Mouse (Mus musculus) hindbrain, embryonic 13.5 days (tissue): Measurements from ENCODE around the gene Slc22a2. TPM values are rescaled to one million over a fixed set of nuclear protein-coding genes. Genes with fewer than 3 reads are reported as not detected.

Source experiments
- ATAC-seq: fragments of 200-750 bp; cut with Nextera tagmentation; 2 replicates; pipeline ENCODE4 v1.8.0; 2017; ENCODE audit warnings: moderate TSS enrichment; ENCODE audit not compliant: low FRiP score
- H3K27ac ChIP-seq: fragments of 300-500 bp; sonication (generic); 2 replicates; pipeline ENCODE4 v1.5.1; 2015; ENCODE audit warnings: inconsistent platforms, mild to moderate bottlenecking, moderate library complexity
- H3K27me3 ChIP-seq: fragments of 300-500 bp; sonication (generic); 2 replicates; pipeline ENCODE4 v1.6.1; 2015; ENCODE audit warnings: mild to moderate bottlenecking, inconsistent platforms
- H3K36me3 ChIP-seq: fragments of 300-500 bp; sonication (generic); 2 replicates; pipeline ENCODE4 v1.6.1; 2015; ENCODE audit warnings: mild to moderate bottlenecking, inconsistent platforms
- H3K4me1 ChIP-seq: fragments of 300-500 bp; sonication (generic); replicated peaks from 2 replicates; pipeline ENCODE4 v1.6.1; 2015; ENCODE audit warnings: inconsistent platforms
- H3K4me2 ChIP-seq: fragments of 300-500 bp; sonication (generic); 2 replicates; pipeline ENCODE4 v1.6.1; 2015; ENCODE audit warnings: inconsistent platforms, mild to moderate bottlenecking, moderate library complexity
- H3K4me3 ChIP-seq: fragments of 300-500 bp; sonication (generic); 2 replicates; pipeline ENCODE4 v1.5.1; 2015; ENCODE audit warnings: mild to moderate bottlenecking, inconsistent platforms
- H3K9ac ChIP-seq: fragments of 300-500 bp; sonication (generic); 2 replicates; pipeline ENCODE4 v1.6.1; 2015; ENCODE audit warnings: mild to moderate bottlenecking, inconsistent platforms
- H3K9me3 ChIP-seq: fragments of 300-500 bp; sonication (generic); 2 replicates; pipeline ENCODE4 v1.6.1; 2016; ENCODE audit warnings: inconsistent platforms
- WGBS: fragments of 180-500 bp; shearing (Covaris S2); methylation state at CpG from one replicate; pipeline ENCODE4 v1.1.7; 2015; 5-methylcytosine and 5-hydroxymethylcytosine counted together
- polyA plus RNA-seq: library from polyadenylated mRNA; unstranded; fragments of >200 nt; fragmentation: Nextera tagmentation; extraction: Ambion mirVana; gene quantifications from 2 replicates; pipeline ENCODE4 v1.2.1, GENCODE M21; 2015

Slc22a2 gene
- polyA plus RNA-seq, 1 experiment from 2014 or later = 0.53 TPM

DNA sequence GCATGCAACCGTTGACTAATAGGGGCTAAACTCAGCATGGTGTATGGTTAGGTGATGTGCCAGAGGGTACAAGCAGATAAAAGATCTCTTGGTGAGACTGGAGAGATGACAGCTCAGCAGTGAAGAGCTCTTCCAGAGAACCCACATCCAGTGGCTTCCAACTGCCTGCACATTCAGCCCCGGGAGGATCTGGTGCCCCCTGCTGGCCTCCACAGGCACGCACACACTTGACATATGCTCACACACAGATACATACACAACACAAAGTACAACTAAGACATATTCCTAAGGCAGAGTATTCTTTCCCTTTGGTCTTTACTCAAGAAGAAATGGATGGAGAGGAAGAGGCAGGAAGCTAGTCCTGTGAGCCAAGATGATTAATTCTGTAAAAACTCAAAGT, 55.7 kb downstream of the Slc22a2 start:
- Histone ChIP-seq H3K9ac (no peak overlapping the region), H3K9me3 (no peaks in the 10 kb centered on the region), H3K27ac (no peak overlapping the region), H3K4me3 (no peak overlapping the region), H3K4me1 (peaks cover 4% of the 10 kb centered on the region; the same call in 1 of the 2 replicates), H3K27me3 (0 out of 2 replicates have a peak, but pooled peaks cover 5% of the 10 kb centered on the region), H3K36me3 (no peaks in the 10 kb centered on the region), H3K4me2 (no peak overlapping the region)
- ATAC-seq = no peak
- 87% methylated on average over 3 of the region's 3 CpGs for WGBS

DNA sequence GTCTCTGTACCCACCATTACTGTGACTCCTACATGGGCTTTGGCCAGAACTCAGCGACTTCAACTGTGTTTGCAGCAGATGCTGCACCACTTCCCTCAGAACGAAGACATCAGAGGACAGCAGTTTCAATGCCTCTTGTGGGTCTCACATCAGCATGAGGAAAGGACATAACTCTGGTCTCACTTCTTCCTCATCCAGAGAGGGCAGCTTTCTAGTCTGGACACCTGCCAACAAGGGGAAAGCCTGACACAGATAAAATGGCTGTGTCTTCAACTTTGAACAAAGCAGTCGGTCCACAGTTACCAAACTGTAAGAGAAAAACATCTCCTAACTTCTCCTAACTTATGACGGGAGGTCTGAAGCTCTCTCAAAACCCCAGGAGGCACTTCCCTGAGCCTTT, 57.2 kb downstream of the Slc22a2 start:
- Histone ChIP-seq H3K4me1 (no peaks in the 10 kb centered on the region), H3K9ac (no peak overlapping the region), H3K36me3 (no peaks in the 10 kb centered on the region), H3K27me3 (no peaks in the 10 kb centered on the region), H3K4me3 (no peak overlapping the region), H3K27ac (no peak overlapping the region), H3K4me2 (no peak overlapping the region), H3K9me3 (no peaks in the 10 kb centered on the region)
- 80% methylated on average over 4 of the region's 4 CpGs for WGBS
- ATAC-seq = no peak

DNA sequence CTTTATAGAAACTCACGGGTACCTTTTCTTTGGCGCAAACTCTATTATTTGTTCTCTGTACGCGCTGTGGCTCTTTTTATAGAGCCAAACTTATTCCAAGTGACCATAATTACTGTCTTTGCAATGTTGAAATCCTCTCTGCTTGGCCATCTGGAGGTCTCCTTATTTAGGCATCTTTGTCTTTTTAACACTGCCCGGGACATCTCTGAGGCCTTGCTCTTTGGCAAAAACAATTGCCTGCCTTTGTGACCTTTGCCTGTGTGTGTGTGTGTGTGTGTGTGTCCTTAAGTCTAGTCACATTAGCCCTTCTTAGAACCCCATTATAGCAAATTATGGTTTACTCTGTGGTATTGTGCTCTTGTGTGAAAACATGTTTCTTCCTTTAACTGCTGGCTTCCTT, 61.5 kb downstream of the Slc22a2 start:
- WGBS = 86% methylated on average over 5 of the region's 5 CpGs
- H3K9me3 ChIP-seq = no peaks in the 10 kb centered on the region
- no peaks in the 10 kb centered on the region for H3K36me3 ChIP-seq
- no peak overlapping the region for H3K4me3 ChIP-seq
- H3K4me1 ChIP-seq = no peaks in the 10 kb centered on the region
- no peak overlapping the region for H3K4me2 ChIP-seq
- H3K27ac ChIP-seq = no peak overlapping the region
- no peak for ATAC-seq
- H3K27me3 ChIP-seq = no peaks in the 10 kb centered on the region
- H3K9ac ChIP-seq = no peak overlapping the region

DNA sequence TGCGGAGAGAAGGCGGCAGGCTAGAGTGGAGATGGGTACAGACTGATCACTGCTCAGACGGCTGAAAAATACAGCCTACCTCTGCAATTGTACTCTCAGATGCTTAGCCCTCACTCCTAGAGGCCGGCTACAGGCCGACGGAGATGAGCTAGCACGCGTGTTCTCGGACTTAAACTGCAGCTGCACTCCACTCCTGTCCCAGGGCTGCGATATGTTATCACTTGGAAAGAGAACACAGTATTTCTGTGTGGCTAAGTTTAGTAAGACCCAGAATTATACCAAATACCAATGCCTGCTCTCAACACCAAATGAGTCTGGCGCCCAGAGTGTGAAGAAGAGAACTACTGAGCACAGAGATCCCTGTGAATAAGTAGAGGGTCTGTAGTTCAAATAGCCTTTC, 68.7 kb downstream of the Slc22a2 start:
- no peaks in the 10 kb centered on the region for H3K9me3 ChIP-seq
- no peak overlapping the region for H3K27ac ChIP-seq
- H3K27me3 ChIP-seq = no peaks in the 10 kb centered on the region
- no peaks in the 10 kb centered on the region for H3K4me1 ChIP-seq
- no peak for ATAC-seq
- no peaks in the 10 kb centered on the region for H3K36me3 ChIP-seq
- no peak overlapping the region for H3K4me2 ChIP-seq
- no peak overlapping the region for H3K9ac ChIP-seq
- no peak overlapping the region for H3K4me3 ChIP-seq
- WGBS = 93% methylated on average over 11 of the region's 11 CpGs

DNA sequence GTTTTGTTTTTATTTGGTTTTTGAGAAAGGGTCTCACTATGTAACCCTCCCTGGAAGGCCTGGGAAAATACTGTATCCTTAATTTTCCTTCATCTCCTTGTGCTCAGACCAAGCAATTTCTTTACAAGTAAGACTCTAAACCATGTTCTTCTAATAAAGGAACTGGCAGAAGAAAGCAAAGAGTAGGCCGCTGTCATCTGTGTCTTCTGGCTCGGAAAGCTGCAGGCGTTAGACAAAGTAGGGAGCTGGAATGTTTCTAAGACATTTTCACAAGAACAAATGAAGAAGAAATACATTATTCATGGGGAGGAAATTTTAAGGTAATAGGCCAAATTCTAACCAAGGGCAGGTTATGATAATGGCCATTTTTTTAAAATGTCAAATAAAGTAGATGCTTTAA, 70.1 kb downstream of the Slc22a2 start:
- Histone ChIP-seq H3K27ac (no peak overlapping the region), H3K9ac (no peak overlapping the region), H3K4me3 (no peak overlapping the region), H3K27me3 (no peaks in the 10 kb centered on the region), H3K4me1 (no peaks in the 10 kb centered on the region), H3K36me3 (no peaks in the 10 kb centered on the region), H3K9me3 (no peaks in the 10 kb centered on the region), H3K4me2 (no peak overlapping the region)
- ATAC-seq = no peak
- WGBS = 70% methylated on average over 3 of the region's 3 CpGs

DNA sequence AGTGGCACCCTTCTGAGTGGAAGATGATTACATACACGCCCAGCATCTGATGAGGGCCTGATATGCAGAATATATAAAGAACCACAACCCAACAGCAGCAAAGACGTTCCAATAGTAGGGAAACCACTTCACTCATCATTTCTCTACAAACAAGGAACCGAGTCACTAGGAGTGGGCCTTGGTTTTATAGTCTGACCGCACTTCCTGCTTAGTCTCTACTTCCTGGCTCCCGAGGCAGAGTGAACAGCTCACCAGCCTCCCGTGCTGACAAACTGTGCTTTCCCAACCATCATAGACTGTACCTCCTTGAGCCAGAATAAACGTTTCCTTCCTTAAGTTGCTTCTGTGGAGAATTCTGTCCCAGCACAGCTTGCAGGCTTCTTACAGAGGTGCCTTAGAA, 71.9 kb downstream of the Slc22a2 start:
- H3K9me3 ChIP-seq = no peaks in the 10 kb centered on the region
- no peaks in the 10 kb centered on the region for H3K4me1 ChIP-seq
- H3K4me2 ChIP-seq = no peak overlapping the region
- no peaks in the 10 kb centered on the region for H3K27me3 ChIP-seq
- H3K9ac ChIP-seq = no peak overlapping the region
- no peak overlapping the region for H3K4me3 ChIP-seq
- H3K27ac ChIP-seq = no peak overlapping the region
- WGBS = 87% methylated on average over 7 of the region's 7 CpGs
- H3K36me3 ChIP-seq = no peaks in the 10 kb centered on the region
- no peak for ATAC-seq

DNA sequence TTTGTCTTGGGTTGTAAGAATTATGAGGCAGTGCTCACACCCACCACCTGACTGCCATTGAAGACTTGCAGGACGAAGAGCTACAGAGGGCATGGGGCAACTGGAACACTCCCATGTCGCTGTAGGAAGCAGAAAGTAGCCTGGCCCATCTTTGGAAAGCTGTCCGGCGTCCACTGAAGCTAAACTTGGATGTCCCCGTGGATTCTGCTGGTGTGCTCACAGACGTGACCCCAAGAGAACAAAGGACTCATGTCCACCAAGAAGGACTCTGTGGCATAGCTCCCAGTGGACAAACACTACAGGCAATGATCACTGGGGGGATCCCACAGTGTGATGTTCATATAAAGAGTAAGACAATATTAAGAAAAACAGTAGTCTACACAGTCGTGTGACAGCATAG, 74.9 kb downstream of the Slc22a2 start:
- H3K9me3 ChIP-seq = no peaks in the 10 kb centered on the region
- no peaks in the 10 kb centered on the region for H3K36me3 ChIP-seq
- 0 out of 2 replicates have a peak, but pooled peaks cover 4% of the 10 kb centered on the region for H3K4me1 ChIP-seq
- no peak overlapping the region for H3K4me3 ChIP-seq
- ATAC-seq = no peak
- no peak overlapping the region for H3K4me2 ChIP-seq
- H3K27me3 ChIP-seq = no peaks in the 10 kb centered on the region
- 84% methylated on average over 7 of the region's 7 CpGs for WGBS
- no peak overlapping the region for H3K27ac ChIP-seq
- no peak overlapping the region for H3K9ac ChIP-seq

DNA sequence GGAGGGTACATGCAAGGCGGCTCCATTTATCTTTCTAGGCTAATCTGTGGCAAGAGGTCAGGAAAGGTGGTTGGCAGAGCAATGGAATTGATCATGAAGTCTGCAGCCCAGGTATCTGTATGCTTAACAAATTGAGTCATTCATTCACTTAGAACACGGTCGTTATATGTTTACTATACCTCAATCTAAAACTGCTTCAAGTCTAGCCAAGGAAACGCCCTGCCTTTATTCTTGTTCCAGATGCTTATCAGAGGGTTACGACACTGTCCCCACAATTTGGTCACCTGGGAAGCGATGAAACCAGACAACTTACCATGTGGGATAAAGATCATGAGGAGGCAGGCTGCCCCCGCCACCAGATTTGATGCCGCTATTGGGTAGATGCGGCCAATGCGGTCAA, 75.3 kb downstream of the Slc22a2 start:
- no peak overlapping the region for H3K9ac ChIP-seq
- no peaks in the 10 kb centered on the region for H3K27me3 ChIP-seq
- H3K4me3 ChIP-seq = no peak overlapping the region
- H3K4me2 ChIP-seq = no peak overlapping the region
- H3K9me3 ChIP-seq = no peaks in the 10 kb centered on the region
- H3K27ac ChIP-seq = no peak overlapping the region
- WGBS = 94% methylated on average over 10 of the region's 10 CpGs
- H3K36me3 ChIP-seq = no peaks in the 10 kb centered on the region
- no peak for ATAC-seq
- 0 out of 2 replicates have a peak, but pooled peaks cover 4% of the 10 kb centered on the region for H3K4me1 ChIP-seq

DNA sequence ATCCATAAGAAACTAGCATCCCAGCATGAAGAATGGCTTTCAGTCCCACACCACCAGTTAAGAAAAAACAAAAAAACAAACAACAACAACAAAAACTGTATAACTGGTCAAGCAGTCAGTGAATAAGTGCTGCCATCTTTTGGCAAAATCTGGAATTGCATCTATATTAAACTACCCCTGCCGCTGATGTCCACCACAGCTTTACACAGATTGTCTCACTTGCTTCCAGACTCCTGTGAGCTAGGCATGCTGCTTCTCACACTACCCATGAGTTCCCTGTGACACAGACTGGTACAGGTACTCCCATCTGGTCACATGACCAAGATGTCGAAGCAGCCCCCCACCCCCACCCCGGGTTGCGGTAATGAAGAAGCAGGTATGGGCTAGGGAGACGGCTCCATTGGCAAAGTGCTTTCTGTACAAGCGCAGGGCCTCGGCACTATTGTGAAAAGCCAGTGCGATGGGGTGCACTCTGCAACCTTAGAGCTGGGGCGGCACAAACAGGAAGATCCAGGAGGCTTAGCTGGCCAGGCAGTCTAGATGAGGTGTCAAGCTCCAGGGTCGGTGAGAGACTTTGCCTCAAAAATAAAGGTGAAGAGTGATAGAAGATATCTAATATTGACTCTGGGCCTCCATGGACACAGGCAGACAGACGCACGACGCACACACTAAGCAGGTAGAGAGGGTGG, 76.8 kb downstream of the Slc22a2 start:
- H3K27ac ChIP-seq = no peak overlapping the region
- peak; percentile 46; the same call in 1 of the 2 replicates for ATAC-seq
- H3K9me3 ChIP-seq = no peaks in the 10 kb centered on the region
- 69% methylated on average over 13 of the region's 13 CpGs for WGBS
- H3K9ac ChIP-seq = no peak overlapping the region
- no peak overlapping the region for H3K4me3 ChIP-seq
- no peaks in the 10 kb centered on the region for H3K36me3 ChIP-seq
- H3K4me2 ChIP-seq = no peak overlapping the region
- H3K4me1 ChIP-seq = 0 out of 2 replicates have a peak, but pooled peaks cover 4% of the 10 kb centered on the region
- no peaks in the 10 kb centered on the region for H3K27me3 ChIP-seq

DNA sequence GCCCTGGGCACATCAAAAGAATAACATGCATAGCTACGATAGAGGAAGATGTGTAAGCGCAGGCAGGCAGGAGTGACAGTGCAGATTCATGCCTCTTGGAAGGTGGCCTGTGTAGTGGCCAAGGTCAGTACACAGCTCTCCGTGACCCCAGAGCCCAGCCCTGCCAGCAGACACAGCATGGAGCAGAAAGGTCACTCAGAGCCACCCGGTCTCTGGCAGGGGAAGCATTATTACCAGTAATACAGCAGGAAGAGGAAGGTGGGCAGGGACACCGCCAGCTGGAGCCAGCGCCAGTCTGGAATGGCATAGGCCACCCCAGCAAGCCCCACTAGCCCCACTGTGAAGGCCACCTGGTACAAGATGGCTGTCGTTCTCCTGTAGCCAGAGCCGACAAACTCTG, 80.2 kb downstream of the Slc22a2 start:
- no peak overlapping the region for H3K27ac ChIP-seq
- no peaks in the 10 kb centered on the region for H3K27me3 ChIP-seq
- no peak overlapping the region for H3K4me2 ChIP-seq
- ATAC-seq = no peak
- no peaks in the 10 kb centered on the region for H3K9me3 ChIP-seq
- H3K4me3 ChIP-seq = no peak overlapping the region
- peaks cover 7% of the 10 kb centered on the region; the same call in 1 of the 2 replicates for H3K4me1 ChIP-seq
- no peaks in the 10 kb centered on the region for H3K36me3 ChIP-seq
- H3K9ac ChIP-seq = no peak overlapping the region
- WGBS = 75% methylated on average over 8 of the region's 8 CpGs

DNA sequence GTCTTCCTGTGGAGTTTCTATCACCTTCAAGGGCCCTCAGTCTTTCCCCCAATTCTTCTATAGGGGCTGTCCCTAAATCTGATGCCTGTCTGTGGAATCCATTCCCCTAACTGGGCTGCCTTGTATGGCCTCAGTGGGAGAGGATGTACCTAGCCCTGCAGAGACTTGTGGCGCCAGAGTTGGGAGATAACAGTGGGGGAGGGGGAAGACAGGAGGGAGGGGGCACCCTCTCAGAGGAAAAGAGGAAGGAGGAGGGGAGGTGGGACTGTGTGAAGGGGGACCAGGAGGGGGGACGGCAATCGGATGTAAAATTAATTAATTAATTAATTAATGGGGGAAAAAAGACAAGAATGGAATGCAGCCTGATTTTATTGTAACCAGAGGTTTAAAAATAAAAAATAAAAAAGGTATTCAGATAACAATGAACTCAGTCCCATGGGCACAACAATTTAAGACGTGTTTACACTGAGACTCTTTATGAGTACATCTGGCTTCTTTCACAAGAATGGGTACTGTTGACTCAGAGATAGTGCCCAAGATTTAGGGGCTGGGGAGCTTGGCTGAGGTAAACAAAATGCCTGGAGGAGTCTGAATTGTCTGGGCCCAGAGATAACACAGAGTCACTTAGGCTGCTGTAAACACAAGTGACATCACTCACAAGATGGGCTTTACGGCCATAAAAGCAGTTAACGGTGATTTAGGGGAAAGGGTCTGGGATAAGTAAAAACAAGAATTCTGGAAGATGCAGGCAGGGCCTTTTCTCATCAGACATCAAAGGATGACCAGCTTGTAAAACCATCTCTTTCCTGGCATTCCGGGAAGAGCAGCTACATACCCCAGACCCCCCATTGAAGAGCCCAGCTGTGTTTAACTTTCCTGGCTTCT, 84.8 kb downstream of the Slc22a2 start:
- peaks cover 6% of the 10 kb centered on the region for H3K4me1 ChIP-seq
- no peak for ATAC-seq
- H3K9ac ChIP-seq = no peak overlapping the region
- H3K9me3 ChIP-seq = no peaks in the 10 kb centered on the region
- no peak overlapping the region for H3K27ac ChIP-seq
- H3K36me3 ChIP-seq = no peaks in the 10 kb centered on the region
- no peak overlapping the region for H3K4me2 ChIP-seq
- 59% methylated on average over 7 of the region's 7 CpGs for WGBS
- no peak overlapping the region for H3K4me3 ChIP-seq
- H3K27me3 ChIP-seq = no peaks in the 10 kb centered on the region

DNA sequence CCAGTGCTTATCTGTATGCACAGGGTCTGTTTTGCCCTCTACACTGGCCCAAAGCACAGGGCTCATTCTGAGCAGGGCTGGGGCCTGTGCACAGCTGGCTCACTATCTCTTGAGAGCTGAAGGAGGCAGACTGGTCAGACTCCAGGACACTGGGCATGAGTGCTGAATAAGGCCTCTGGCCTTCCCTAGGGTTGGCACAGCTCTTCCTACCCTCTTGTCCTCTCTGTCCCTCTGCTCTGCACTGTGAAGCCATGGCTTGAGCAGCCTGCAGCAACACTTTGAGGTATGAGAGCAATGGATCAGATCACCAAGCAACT, 85.4 kb downstream of the Slc22a2 start:
- H3K4me2 ChIP-seq = no peak overlapping the region
- peaks cover 6% of the 10 kb centered on the region for H3K4me1 ChIP-seq
- H3K36me3 ChIP-seq = no peaks in the 10 kb centered on the region
- H3K9me3 ChIP-seq = no peaks in the 10 kb centered on the region
- no peak overlapping the region for H3K9ac ChIP-seq
- no peaks in the 10 kb centered on the region for H3K27me3 ChIP-seq
- no peak for ATAC-seq
- H3K27ac ChIP-seq = no peak overlapping the region; the same call in 1 of the 2 replicates
- no peak overlapping the region for H3K4me3 ChIP-seq
